Mouse (Mus musculus): ENCODE data around the gene Tent4a.
A peak's percentile ranks its signal among the peaks of the same experiment; 100 is the strongest.

Tent4a gene

GRCm38 (mm10) chr13:69523444-69524157 lies 10.8 kb downstream of the Tent4a start:
- DNase-seq (ENCODE audit: extremely low read depth, low read depth, low spot score), result no peak

- DNase-seq (ENCODE audit: extremely low read depth, low read depth, low spot score), result no peak
These were observed 12.1 kb downstream of the Tent4a start for GRCm38 (mm10) chr13:69522161-69522791.

- DNase-seq (ENCODE audit: extremely low read depth, low read depth, low spot score), result no peak
These were observed 15.3 kb downstream of the Tent4a start for GRCm38 (mm10) chr13:69519137-69519536.

GRCm38 (mm10) chr13:69517445-69517844 lies 17.0 kb downstream of the Tent4a start:
- no peak for DNase-seq (ENCODE audit: extremely low read depth, low read depth, low spot score)

GRCm38 (mm10) chr13:69515091-69515490 lies 19.3 kb downstream of the Tent4a start:
- no peak for DNase-seq (ENCODE audit: extremely low read depth, low read depth, low spot score)

DNA sequence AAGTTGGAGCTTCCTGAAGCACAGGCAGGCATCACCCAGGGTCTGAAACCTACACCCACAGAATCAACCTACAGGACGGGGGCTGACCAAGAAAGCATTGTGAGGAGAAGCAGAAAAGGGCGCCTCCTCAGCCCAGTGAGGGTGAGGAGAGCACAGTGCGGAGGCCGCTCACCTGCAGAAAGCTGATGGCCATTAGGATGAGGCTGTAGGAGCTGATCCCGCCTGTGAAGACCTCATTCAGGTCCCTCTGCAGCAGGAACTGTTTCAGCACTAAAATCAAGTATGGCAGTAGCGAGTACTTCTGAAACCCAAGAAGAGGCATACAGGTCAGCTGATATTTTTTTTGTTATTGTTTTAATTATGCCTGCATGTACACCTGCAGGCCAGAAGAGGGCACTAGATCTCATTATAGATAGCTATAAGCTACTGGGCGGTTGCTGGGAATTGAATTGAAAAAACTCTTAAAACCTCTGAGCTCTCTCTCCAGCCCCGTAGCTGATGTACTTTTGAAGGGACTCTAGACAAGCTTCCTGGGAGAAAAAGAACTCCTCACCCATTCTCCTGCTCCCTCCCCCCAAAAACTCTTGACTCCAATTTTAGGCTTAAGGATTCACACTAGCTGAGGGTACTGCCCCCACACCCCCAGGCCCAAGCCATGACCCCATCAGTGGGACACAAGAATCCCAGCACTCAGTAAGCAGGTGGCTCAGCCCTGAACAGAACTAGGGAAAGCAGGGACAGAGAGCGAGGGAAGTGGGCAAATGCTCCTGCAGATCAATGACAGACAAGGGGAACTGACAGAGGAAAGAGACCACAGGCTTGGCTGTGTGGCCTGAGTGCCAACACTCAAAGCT lies 24.8 kb downstream of the Tent4a start:
- no peak for DNase-seq (ENCODE audit: extremely low read depth, low read depth, low spot score)

- no peak for DNase-seq (ENCODE audit: extremely low read depth, low read depth, low spot score)
These were observed 26.8 kb downstream of the Tent4a start for GRCm38 (mm10) chr13:69507666-69508065.

DNA sequence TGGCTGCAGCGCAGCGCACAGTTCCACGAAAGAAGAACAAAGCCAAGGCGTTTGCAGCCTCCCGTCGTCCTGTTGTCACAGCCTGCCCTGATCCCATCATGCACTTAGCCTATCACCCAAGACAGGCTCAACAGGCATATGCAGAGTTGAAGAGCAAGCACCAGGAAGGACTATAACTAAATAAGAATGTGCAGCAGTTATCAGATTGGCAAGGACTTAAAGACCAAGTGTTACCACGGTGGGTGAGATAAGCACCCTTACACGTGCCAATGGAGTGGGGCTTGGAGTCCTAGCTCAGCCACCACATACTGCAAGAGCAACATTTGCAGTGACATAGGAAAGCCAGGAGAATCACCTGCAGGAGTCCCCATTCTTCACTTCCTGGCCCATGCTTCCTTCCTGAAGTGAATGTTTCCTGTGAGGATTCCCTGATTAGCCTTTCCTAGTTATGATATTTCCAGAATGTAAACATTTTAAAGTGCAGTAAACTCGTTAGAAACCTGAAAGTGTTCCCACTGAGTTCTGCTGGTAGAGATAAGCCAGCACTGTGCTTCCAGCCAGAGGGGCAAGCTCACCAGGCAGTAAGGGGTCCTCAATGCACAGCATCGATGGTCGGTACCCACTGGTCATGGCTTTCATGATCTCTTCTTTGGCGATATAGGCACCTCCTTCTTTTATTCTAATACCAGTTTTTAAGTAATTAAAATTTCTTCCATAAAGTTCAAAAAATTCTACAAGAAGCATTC lies 27.9 kb downstream of the Tent4a start:
- DNase-seq (ENCODE audit: extremely low read depth, low read depth, low spot score), result no peak

DNA sequence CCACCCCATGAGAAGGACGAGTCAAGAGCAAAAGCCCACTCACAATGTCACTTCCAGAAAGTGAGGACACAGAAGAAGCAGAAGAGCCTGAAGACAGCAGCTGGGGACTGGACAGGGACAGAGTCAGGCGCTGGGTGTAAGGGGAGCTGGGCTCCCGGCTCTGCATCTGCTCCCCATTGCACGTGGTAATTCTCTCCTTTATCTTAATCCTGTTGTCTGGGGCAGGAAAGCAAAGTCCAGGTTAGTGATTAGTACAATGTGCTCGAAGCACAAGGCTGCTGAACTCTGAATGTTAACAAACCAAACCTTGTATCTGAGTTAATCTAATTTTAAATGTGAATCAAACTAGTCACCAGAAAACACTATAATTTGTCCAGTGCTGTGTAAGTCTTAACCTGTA lies 31.6 kb downstream of the Tent4a start:
- no peak for DNase-seq (ENCODE audit: extremely low read depth, low read depth, low spot score)

GRCm38 (mm10) chr13:69502157-69502750 lies 32.2 kb downstream of the Tent4a start:
- DNase-seq (ENCODE audit: extremely low read depth, low read depth, low spot score), result no peak

DNA sequence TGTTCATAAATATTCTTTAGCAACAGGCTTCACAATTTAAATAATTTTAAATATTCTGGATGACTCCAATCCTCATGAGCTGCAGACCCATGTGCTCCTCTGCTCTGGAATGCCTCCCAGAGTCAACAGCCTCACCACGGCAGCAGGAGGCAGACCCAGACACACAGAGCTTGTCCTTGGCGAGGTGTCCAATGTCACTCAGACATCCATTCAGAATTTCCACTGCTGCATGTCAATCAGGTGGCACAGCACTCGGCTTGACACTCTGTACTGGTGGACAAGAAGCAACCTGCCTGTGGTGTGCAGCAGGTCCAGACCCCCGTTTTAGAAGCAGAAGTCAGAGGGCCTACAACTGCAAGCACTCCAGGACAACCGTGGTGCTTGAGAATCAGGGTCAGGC lies 36.1 kb downstream of the Tent4a start:
- DNase-seq (ENCODE audit: extremely low read depth, low read depth, low spot score), result no peak

DNA sequence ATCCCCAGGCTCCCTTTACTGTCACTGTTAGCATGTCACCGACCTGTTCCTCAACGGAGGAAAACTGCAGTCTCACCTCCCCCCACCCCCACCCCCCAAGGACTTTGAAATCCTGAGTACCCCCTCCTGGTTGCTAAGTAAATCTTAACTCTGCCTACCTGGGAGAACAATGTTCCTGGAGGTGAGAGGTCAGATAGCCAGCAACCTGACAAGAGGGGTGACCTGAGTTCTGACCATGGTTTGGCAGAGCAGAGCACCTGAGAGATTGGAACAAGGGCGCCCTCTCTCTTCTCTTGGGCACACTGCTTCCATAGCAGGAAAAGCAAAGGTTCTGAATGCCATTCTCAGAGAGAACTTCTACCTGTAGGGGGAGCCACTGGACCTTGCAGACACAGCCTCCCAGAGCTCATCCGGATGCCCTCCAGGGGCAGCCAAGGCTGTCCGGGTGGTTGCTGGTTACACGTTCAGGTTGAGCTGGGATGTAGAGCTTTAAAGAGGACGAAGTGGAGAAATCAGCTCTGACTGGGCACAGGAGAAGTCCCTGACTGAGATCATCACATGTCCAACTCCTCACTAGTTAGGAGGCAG lies 41.4 kb downstream of the Tent4a start:
- no peak for DNase-seq (ENCODE audit: extremely low read depth, low read depth, low spot score)

GRCm38 (mm10) chr13:69489777-69490176 lies 44.6 kb downstream of the Tent4a start:
- peak; percentile 42 for DNase-seq (ENCODE audit: extremely low read depth, low read depth, low spot score)

GRCm38 (mm10) chr13:69488565-69489255 lies 45.7 kb downstream of the Tent4a start:
- DNase-seq (ENCODE audit: extremely low read depth, low read depth, low spot score), result no peak

DNA sequence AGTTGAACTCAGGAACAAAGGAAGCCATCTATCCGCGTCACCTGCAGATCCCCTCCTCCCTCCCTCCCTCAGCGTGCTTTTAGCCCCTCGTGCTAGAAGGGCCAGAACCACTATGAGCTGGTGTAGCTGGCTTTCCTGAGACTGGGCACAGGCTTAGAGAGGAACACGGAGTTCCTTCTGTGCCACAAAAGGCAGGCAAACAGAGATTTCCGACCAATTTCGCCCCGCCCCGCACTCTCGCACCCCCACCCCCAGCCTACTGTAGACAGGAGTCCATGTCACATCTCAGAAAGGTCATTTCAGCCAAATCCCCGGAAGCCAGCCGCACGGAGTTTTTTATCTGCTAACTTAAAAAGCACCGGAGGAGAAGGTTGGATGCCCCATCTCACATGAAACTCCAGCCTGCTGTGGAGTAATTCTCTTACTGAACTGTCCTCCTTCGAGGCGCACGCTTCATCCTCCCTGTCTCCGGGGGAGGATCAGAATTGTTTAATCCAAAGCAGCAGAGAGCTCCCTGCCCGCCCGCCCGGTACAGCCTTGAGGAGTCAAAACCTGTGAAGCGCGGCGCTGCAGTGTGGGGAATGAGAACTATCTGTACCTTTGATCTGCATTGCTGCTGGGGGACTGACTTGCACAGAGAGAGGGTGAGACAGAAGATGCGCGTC lies 46.7 kb downstream of the Tent4a start:
- no peak for DNase-seq (ENCODE audit: extremely low read depth, low read depth, low spot score)

DNA sequence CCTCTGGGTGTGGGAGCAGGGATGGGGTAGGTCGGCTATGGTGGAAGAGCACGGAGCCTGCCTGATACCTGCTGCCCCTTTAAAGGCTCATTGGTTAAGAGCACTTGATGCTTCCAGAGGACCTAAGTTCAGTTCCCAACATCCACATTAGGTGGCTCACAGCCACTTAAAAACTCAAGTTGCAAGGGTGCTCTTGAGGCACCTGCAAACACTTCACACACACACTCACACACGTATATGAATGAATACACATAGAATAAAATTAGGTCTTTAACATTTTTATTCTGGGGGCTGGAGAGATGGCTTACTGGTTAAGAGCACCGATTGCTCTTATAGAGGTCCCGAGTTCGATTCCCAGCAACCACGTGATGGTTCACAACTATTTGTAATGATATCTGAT lies 47.3 kb downstream of the Tent4a start:
- DNase-seq (ENCODE audit: extremely low read depth, low read depth, low spot score), result no peak

DNA sequence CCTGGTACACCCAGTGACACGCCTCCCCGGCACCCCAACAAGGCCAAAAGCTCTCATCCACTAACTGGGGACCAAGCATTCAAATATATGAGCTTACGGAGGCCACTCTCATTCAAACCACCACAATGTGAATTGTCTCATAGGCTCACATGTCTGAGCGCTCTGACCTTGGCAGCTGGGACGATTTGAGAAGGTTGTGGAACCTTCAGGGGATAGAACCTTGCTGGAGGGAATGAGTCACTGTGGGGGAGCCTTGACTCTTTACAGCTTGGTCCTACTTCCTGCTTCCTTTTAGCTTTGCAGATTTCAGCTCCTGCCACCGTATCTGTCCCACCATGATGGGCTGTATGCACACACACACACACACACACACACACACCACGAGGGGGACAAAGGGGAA lies 48.6 kb downstream of the Tent4a start:
- no peak for DNase-seq (ENCODE audit: extremely low read depth, low read depth, low spot score)

- no peak for DNase-seq (ENCODE audit: extremely low read depth, low read depth, low spot score)
These were observed 49.1 kb downstream of the Tent4a start for GRCm38 (mm10) chr13:69485326-69485725.

GRCm38 (mm10) chr13:69482751-69483150 lies 51.7 kb downstream of the Tent4a start:
- no peak for DNase-seq (ENCODE audit: extremely low read depth, low read depth, low spot score)
